Mouse (Mus musculus) heart, postnatal 10 days (tissue): ENCODE results near the gene Slc4a1ap. TPM values are rescaled to one million over a fixed set of nuclear protein-coding genes. Genes with fewer than 3 reads are reported as not detected.
"Not testable (repeated sequence)": the region's sequence is repeated elsewhere in the genome, so short reads cannot be mapped to it uniquely, and the experiment has no call there.

Experiments
- DNase-seq, 2 experiments: peaks; one replicate each; pipeline ENCODE4 v3.0.0; 2021
- intact Hi-C: fragments of 180-260 bp; cut with DNase I; formaldehyde crosslinking; loops from one replicate; pipeline ENCODE4 v1.15.1; 2025
- total RNA-seq, 2 experiments: library from RNA; stranded (reverse); gene quantifications; 2 replicates each; pipeline ENCODE4 v1.2.3; 2021

Slc4a1ap gene
- total RNA-seq, result 10 to 100 TPM; 19.2 to 23.2 TPM

DNA sequence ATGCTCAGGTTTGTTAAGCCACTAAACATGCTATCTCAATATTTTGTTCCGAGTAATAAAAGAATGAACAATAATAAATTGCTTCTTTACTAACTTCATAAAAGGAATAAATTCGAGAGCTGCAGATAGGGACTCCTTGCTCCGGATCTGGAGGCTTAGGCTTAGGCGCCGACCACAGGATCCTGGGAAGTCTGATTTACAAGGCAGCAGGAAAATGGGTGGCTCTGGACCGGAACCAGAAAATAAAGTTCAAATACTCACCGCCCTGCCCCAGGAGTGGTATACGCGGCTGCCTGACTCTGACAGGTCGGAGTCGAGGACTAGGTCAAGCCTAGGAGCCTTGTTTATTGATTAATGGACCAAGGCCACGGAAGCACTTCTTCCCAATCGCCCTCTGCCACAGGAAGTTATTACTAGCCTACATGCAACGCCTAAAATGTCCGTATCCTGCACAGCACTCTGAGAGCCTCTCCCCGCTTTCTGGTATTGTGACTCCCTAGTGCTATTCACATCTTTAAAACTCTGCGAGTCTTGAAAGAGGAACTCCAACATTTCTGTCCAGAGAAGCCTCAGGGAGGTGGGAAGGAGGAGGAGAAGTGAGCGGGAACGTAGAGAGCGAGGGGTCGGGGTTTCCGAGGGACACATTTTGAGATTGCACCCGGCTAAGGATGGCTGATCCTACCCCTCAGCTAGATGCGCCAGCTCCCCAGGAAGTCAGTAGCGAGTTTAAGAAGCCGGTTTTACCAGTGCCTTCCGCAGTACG lies at the start of gene Slc4a1ap:
TSS of gene Slc4a1ap (plus strand) at position 642 of the 763 bp plus-strand sequence.
- intact Hi-C loops, result no loop called here
- DNase-seq, result peak; percentile 85 to 90

GRCm38 (mm10) chr5:31480536-31480935 lies 46.3 kb upstream of the Slc4a1ap start:
- DNase-seq, result no peak
- intact Hi-C loops, result no loop called here

GRCm38 (mm10) chr5:31485440-31485839 lies 41.4 kb upstream of the Slc4a1ap start, which contains the start of gene 4930548H24Rik:
Gene 4930548H24Rik (plus strand): TSS chr5:31485740.
- intact Hi-C loops, result no loop called here
- DNase-seq, result no peak

DNA sequence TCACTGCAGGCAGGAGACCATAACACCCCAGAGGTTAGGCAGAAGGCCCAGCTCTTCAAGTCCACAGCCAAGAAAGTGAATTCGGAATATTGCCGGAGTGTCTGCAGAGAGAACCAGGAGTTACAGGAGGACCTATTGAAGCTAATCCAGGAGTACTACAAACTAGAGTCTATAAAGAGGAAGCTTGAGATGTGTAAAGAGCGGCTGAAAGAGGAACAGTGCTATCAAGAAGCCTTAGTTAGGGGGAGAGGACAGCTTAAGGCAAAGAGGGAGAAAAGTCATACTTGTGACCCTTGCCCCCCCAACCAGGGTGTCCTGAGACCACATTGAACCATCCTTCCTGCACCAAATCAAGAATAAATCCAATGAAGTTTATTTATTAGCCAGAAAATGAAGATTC lies 38.9 kb upstream of the Slc4a1ap start:
- intact Hi-C loops, result no loop called here
- DNase-seq, result no peak

DNA sequence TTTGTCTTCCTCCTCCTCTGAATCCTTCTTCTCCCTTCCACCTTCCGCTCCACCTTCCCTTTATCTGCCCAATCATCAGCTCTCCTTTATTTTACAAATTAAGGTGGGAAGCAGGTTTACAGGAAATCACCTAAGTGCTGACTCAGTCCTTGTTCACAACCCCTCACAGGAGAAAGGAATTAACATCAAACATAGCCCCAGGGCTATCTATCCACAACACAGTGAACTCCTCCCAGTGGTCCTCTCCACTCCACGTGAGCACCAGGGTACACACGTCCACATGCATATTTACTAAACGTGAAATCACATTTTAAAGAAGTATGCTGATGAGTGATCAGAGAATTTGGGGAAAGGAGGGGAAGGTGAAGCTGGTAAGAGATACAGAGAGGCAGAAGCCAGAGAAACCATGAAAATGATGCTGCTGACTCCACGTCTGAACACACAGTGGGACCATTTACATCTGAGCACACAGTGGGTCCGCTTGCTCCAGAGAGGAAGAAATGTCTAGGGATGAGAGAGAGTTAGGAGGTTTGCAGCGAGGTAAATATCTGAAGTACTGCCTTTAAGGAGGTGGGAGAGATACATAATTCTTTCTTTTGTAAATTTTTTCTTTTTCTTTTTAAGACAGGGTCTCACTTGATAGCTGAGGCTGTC lies 37.6 kb upstream of the Slc4a1ap start:
- no peak for DNase-seq
- intact Hi-C loops, result no loop called here

GRCm38 (mm10) chr5:31492031-31492430 lies 34.8 kb upstream of the Slc4a1ap start:
- no peak for DNase-seq
- intact Hi-C loops, result no loop called here

DNA sequence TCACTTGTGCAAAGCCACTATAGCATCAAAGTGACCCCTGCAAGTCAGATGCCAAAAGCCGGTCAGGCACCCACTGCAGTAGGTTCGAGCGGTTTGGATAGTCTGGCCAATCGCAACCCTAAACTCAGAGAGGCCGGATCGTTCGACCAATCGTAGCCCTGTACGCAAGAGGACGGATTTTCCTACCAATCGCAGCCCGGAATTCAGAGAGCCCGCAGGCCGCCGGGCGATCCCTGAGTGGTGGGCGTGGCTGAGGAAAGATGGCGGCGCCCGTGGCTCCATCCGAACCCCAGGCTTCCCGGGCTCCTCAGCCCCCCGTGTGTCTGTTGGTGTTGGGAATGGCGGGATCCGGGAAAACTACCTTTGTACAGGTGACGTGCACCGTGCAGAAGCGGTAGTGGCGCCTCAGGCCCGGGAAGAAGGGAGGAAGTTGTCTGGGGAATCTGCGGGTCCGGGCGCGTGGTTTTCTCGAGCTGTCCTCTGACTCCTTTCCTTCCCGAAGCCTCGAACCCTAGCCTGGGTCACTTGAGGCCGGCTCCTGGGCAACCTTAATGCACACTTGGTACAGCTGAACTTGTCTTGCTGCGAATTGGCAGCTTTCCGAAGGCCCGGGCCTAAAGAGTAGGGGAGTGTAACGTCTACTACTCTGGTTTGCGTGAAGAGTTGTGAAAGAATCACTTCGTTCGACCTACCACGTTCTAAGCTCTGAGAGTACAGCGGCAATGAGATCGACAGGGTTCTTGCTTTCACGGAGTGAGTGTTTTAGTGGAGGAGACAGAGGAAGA lies 32.1 kb upstream of the Slc4a1ap start, which contains the start of gene Gpn1:
TSS of gene Gpn1 (plus strand) at position 229 of the 785 bp plus-strand sequence.
- intact Hi-C loops, result no loop called here
- peak; percentile 94 to 96 for DNase-seq

DNA sequence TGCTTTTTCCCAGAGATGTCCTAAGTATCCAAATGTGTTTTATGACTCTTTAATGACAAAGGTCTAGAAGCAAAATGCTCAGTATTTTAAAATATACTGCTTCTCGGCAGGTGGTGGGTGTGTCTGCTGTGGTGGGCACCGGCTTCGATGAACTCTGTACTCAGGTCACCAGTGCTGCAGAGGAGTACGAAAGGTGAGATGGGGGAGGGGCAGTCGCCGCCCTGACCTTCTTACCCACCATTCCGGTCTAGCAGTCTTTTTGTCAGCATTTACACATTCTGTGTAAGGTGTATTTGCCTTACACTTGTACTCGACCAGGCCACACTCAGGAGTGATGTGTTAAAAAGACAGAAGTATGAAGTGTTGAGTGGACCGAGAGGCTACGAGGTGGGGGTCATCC lies 22.0 kb upstream of the Slc4a1ap start:
- intact Hi-C loops, result no loop called here
- DNase-seq, result no peak

GRCm38 (mm10) chr5:31512481-31512880 lies 14.3 kb upstream of the Slc4a1ap start:
- intact Hi-C loops, result no loop called here
- DNase-seq, result no peak

GRCm38 (mm10) chr5:31520556-31520955 lies 6.2 kb upstream of the Slc4a1ap start:
- DNase-seq, result no peak
- intact Hi-C loops, result no loop called here

DNA sequence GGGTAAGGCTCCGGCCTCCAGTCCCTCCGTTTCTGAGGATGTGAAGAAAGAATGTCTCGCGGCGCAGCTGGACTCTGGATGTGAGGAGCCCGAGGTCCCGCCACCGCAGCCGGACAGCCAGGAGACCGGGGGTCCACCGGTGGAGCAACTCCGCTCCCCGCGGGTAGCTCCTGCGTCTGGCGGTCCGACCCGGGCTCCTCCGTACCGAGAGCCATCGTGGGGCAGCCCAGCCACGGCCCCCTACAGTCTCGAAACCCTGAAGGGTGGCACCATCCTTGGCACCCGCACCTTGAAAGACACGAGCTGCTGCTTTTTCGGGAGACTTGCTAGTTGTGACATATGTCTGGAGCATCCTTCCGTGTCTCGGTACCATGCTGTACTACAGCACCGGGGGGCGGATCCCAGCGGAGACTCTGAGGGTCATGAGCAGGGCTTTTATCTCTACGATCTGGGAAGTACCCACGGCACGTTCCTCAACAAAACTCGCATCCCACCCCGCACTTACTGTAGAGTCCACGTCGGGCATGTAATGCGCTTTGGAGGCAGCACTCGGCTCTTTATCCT lies 404 bp downstream of the Slc4a1ap start:
- DNase-seq, result no peak

GRCm38 (mm10) chr5:31527707-31528106 lies 912 bp downstream of the Slc4a1ap start, which contains the start of gene Supt7l:
Gene Supt7l (minus strand): TSS chr5:31527807.
- DNase-seq, intact Hi-C loops: not testable (repeated sequence)

More for the DNA sequence above, 404 bp downstream of the Slc4a1ap start:
- intact Hi-C loops, result no loop called here

DNA sequence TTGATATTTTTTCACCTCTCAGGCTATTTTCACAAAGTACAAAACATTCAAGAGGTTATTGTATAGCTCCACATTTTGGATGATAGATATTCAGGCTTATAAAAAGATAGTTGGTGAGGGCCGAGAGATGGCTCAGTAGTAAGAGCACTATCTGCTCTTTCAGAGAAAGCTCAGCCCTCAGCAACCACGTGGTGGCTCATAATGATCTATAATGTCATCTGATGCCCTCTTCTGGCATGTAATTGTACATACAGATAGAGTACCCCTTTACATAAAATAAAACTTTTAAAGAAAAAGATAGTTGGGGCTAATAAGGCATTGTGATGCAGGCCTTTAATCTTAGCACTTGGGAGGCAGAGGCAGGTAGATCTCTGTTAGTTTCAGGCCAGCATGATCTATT lies 1.8 kb downstream of the Slc4a1ap start:
- intact Hi-C loops, result no loop called here
- DNase-seq, result no peak

- DNase-seq, result no peak
- intact Hi-C loops, result no loop called here
These were observed 8.4 kb downstream of the Slc4a1ap start for GRCm38 (mm10) chr5:31535228-31535627.

DNA sequence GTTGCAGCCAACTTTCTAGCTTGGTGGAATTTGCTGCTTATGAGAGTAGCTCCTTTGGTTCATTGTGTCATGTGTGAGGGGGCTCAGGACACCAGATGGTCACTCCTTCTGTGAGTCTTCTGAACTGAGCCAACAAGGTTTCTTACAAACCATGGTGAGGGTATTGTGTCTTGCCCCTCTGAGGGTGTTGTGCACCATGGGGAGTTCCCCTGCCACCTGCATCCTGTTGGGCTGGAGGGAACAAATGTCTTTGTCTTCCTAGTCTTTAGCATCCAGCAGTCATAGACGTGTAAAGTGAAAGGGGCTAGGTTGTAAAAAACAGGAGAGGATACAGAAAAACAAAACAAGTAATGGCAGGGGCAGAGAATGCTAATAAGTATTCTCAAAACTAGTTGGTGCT lies 32.6 kb downstream of the Slc4a1ap start:
- intact Hi-C loops, result no loop called here

DNA sequence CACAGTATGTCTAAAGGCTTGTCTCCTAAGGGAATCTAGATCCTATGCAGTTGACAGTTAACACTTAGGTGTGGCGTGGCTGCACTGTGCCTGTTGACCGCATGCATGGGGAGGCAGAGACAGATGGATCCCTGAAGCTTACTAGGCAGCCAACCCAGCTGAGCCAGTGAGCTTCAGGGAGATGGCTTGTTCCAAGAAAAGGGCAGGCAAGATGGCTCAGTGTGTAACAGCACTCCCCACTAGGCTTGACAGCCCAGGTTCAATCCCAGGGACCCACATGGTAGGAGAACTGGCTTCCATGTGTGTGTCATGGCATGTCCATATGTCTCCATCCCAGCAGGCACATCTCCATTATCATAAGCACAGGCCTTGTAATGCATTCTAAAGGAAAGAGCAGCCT lies 33.6 kb downstream of the Slc4a1ap start:
- intact Hi-C loops, result loop anchor here (5.0 kb wide), 2 partner anchors 137 to 367 kb away; partner anchors contain the start of genes Babam2 and Rbks

More for the DNA sequence above, 32.6 kb downstream of the Slc4a1ap start:
- DNase-seq, result no peak

GRCm38 (mm10) chr5:31562036-31562666 lies 35.4 kb downstream of the Slc4a1ap start:
- intact Hi-C loops, result loop anchor here (2.0 to 5.0 kb wide), 4 partner anchors 135 to 741 kb away; partner anchors contain the start of genes Babam2 and Rbks

More for the DNA sequence above, 33.6 kb downstream of the Slc4a1ap start:
- DNase-seq, result no peak

GRCm38 (mm10) chr5:31563496-31563895 lies 36.7 kb downstream of the Slc4a1ap start:
- peak; percentile 88 to 90 for DNase-seq
- intact Hi-C loops, result loop anchor here (1.0 to 5.0 kb wide), 5 partner anchors 134 to 739 kb away; partner anchors contain the start of genes Babam2 and Rbks

More at GRCm38 (mm10) chr5:31562036-31562666, 35.4 kb downstream of the Slc4a1ap start:
- peak; percentile 63 to 68 for DNase-seq

GRCm38 (mm10) chr5:31563905-31564304 lies 37.1 kb downstream of the Slc4a1ap start:
- peak in 1 of 2 experiments; percentile 23 for DNase-seq
- intact Hi-C loops, result loop anchor here (1.0 to 5.0 kb wide), 6 partner anchors 51 to 739 kb away; partner anchors contain the start of genes Babam2 and Rbks
